Mouse (Mus musculus) small intestine, adult 2 months (tissue): ENCODE results near the gene Arglu1.

Source experiments
- CTCF ChIP-seq: fragments of 200-500 bp; IDR thresholded peaks from 2 replicates; pipeline ENCODE4 v1.5.1; 2012; ENCODE audit warnings: low read depth, mild to moderate bottlenecking, control low read depth, inconsistent platforms, low read length, moderate library complexity, mixed read lengths; ENCODE audit not compliant: insufficient replicate concordance, insufficient read length; ENCODE audit errors: extremely low read depth
- POLR2A ChIP-seq: fragments of 200-500 bp; IDR thresholded peaks from 2 replicates; pipeline ENCODE4 v1.6.1; 2012; ENCODE audit warnings: low read depth, mild to moderate bottlenecking, control low read depth, inconsistent platforms, low read length, moderate library complexity

DNA sequence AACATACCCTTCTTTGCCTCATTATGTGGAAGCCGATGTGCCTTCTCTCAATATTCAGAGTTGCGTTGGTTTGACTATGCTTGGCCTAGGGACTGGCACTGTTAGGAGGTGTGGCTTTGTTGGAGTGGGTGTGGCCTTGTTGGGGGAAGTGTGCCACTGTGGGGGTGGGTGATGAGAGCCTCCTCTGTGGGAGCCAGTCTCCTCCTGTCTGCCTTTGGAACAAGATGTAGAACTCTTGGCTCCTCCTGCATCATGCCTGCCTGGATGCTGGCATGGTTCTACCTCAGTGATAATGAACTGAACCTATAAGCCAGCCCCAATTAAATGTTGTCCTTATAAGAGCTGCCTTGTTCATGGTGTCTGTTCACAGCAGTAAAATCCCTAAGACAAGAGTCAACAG lies 38.3 kb upstream of the Arglu1 start:
- TF ChIP-seq POLR2A: no peak
- TF ChIP-seq CTCF: no peak
